Mouse (Mus musculus): ENCODE measurements around the gene Ankrd23. TPM values are rescaled to one million over a fixed set of nuclear protein-coding genes. Genes with fewer than 3 reads are reported as not detected.
A peak's percentile ranks its signal among the peaks of the same experiment; 100 is the strongest.
"Not testable (repeated sequence)": the region's sequence is repeated elsewhere in the genome, so short reads cannot be mapped to it uniquely, and the experiment has no call there.

Ankrd23 gene
- 16.7 and 19.0 TPM in 2 replicates for polyA plus RNA-seq (2016; fragmentation: Nextera tagmentation; extraction: Ambion mirVana)

DNA sequence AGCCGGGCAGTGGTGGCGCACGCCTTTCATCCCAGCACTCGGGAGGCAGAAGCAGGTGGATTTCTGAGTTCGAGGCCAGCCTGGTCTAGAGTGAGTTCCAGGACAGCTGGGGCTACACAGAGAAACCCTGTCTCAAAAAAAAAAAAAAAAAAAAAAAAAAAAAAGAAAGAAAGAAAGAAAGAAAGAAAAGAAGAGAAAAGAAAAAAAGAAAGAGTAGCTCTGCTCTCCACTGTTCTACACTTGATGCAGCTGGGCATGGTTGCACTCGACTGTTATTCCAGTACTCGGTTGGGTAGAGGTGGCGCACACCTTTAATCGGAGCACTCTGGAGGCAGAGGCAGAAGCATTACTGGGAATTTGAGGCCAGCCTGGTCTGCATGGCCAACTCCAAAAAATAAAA is at the start of gene Ankrd23:
Ankrd23 (minus strand) TSS at position 101 of the 400 bp plus-strand sequence.
- H3K9me3 ChIP-seq; DNase-seq (ENCODE audit: low spot score); H3K4me3 ChIP-seq; H3K27me3 ChIP-seq (ENCODE audit: insufficient read depth, poor library complexity, severe bottlenecking): not testable (repeated sequence)
- Histone ChIP-seq H3K36me3 (peaks cover 33% of the 10 kb centered on the region), H3K4me1 (peaks cover 59% of the 10 kb centered on the region), H3K27ac (peak within 1 kb of the TSS; percentile 37)
- 83% methylated on average over 9 of the region's 9 CpGs for WGBS

DNA sequence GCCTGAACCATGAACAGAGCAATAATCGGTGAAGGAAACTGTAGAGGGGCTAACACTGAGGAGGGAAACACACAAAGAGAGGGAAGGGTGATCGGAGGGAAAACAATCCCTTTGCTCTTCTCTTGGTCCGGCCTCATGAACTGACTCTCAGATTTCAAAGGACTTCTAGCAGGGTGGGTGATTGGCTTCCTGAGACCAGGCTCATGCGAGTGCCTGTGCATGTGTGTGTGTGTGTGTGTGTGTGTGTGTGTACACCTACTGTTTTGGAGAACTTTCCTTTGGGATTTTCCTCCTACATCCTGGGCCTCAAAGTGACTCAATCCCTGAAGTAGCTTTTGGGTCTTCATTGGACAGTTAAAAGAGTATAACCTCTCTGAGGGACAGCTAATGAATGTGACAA is 49.6 kb upstream of the Ankrd23 start:
- Histone ChIP-seq H3K36me3 (no peaks in the 10 kb centered on the region), H3K9me3 (no peaks in the 10 kb centered on the region), H3K4me3 (no peak overlapping the region), H3K4me1 (peaks cover 89% of the 10 kb centered on the region), H3K27me3 (ENCODE audit: insufficient read depth, poor library complexity, severe bottlenecking) (no peaks in the 10 kb centered on the region), H3K27ac (peak overlapping the region; percentile 70)
- DNase-seq (ENCODE audit: low spot score): no peak
- 43% methylated on average over 4 of the region's 4 CpGs for WGBS

DNA sequence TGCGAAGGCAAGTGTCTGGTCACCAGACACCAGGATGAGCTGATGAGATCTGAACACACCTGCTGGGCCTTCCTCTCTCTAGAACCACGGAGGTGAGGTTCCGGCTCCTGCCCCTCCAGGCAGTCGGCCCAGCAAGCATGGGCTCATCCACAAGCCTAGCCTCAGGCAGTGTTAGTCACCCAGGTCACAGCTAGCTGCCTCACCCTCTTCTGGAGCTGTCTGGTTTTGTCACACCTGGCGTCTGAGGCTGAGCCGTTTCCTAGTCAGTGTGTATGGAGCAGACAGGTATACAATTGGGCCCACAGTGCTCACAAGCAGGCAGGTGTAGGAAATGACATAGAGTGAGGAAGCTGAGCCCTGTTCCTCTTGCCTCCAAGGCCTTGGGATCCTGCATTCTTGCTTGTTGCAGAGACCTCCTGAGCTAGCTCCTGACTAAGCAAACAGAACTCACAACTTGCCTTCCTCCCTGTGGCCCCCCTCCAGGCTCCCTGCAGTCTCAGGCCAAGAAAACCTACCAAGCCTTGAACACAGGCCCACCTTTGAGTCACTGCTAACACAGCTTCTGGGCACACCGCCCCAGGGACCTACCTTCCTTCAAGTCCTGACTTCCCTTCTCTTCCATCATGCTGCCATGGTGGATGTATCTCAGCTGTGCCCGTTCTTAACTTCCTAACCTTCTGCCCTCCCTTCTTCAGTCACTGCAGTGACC is 46.9 kb upstream of the Ankrd23 start:
- Histone ChIP-seq H3K27ac (peak overlapping the region; percentile 92; the same call in 1 of the 2 replicates), H3K4me1 (peaks cover 88% of the 10 kb centered on the region), H3K36me3 (no peaks in the 10 kb centered on the region), H3K9me3 (no peaks in the 10 kb centered on the region), H3K27me3 (ENCODE audit: insufficient read depth, poor library complexity, severe bottlenecking) (no peaks in the 10 kb centered on the region), H3K4me3 (no peak overlapping the region)
- 71% methylated on average over 8 of the region's 8 CpGs for WGBS
- DNase-seq (ENCODE audit: low spot score): no peak

DNA sequence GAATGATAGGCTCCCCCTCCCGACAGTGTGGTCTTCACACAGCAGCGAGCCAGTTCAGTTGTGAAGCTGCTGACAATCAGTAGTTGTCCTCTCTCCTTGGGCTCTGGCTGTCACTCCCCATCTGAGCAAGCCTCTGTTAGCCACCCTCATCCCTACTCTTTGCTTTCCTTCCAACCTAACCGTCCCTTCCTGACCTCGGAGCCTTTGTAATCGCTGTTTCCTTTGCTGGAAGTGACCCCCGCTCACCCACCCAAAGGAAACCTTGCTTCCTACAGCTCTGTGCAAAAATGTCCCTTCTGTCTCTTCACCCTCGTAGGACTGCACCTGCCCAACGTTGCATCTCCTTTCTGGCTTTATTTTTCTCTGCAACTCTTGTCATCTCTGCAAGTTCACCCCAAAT is 45.5 kb upstream of the Ankrd23 start:
- H3K4me3 ChIP-seq: no peak overlapping the region
- peaks cover 91% of the 10 kb centered on the region for H3K4me1 ChIP-seq
- DNase-seq (ENCODE audit: low spot score): no peak
- H3K9me3 ChIP-seq: no peaks in the 10 kb centered on the region
- H3K27ac ChIP-seq: peak overlapping the region; percentile 92; the same call in 1 of the 2 replicates
- WGBS: 54% methylated on average over 8 of the region's 8 CpGs
- H3K27me3 ChIP-seq (ENCODE audit: insufficient read depth, poor library complexity, severe bottlenecking): no peaks in the 10 kb centered on the region
- no peaks in the 10 kb centered on the region for H3K36me3 ChIP-seq

DNA sequence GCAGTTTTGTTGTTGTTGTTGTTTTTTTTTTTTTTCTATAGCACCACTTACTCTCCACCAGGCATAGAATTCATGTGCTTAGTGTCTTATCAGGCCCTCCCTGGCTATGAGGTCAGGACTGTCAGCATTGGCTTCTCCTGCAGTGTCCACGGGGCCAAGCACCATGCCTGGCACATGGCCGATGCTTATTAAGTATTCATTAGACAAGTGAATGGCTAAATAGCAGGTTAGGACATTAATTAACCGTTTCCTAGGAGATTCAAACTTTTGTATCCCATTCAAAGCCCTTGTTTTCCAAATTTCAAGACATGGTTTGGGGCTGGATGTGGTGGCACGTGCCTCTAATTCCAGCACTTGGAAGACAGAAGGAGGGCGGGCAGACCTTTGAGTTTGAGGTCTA is 44.6 kb upstream of the Ankrd23 start:
- Histone ChIP-seq H3K4me1 (peaks cover 94% of the 10 kb centered on the region), H3K27me3 (ENCODE audit: insufficient read depth, poor library complexity, severe bottlenecking) (no peaks in the 10 kb centered on the region), H3K4me3 (peak overlapping the region; percentile 42; the same call in 1 of the 2 replicates), H3K27ac (peak overlapping the region; percentile 92), H3K9me3 (no peaks in the 10 kb centered on the region), H3K36me3 (no peaks in the 10 kb centered on the region)
- WGBS: 60% methylated on average over 5 of the region's 5 CpGs
- no peak for DNase-seq (ENCODE audit: low spot score)

DNA sequence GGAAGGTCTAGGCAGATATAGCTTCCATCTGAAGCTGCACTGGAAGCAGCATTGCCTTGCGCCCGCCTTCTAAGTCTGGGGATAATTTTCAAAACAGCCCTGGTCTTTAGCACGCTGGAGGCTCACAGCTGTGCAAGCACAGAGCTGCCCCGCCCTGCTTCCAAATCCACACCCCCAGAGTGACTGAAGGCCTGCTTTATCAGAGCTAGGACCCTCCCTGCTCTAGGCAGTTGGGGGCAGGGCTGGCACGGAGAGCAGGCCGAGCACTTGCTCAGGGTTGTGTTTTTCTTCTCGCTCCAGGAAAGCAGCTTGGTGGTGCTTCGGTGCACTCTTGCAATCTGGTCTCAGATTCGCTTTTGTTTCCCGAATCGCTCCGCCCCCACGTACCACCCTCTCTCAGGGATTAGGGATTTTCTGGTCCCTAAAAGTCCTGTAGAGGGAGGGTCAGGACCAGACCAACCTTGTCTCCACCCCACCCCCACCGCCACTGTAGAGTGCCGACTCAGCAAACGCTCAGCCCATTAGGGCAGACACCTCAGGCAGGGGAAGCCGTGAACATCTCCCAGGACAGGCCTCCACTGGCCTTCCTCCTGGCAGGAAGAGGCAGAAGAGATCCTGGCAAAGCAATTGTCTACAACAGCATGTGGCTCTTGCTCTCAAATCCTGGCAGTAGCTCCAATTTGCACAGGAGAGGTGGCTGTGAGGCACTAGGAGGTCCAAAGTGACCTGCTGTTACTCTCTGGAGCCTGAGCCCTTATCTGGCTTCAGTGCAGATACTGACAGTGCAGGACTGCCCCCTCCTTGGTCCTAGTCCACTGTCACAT is 43.9 kb upstream of the Ankrd23 start:
- Histone ChIP-seq H3K4me3 (peak overlapping the region; percentile 42), H3K36me3 (no peaks in the 10 kb centered on the region), H3K4me1 (peaks cover 94% of the 10 kb centered on the region), H3K27me3 (ENCODE audit: insufficient read depth, poor library complexity, severe bottlenecking) (no peaks in the 10 kb centered on the region), H3K9me3 (no peaks in the 10 kb centered on the region), H3K27ac (peak overlapping the region; percentile 92)
- DNase-seq (ENCODE audit: low spot score): peak; percentile 91
- WGBS: 1% methylated on average over 17 of the region's 17 CpGs

DNA sequence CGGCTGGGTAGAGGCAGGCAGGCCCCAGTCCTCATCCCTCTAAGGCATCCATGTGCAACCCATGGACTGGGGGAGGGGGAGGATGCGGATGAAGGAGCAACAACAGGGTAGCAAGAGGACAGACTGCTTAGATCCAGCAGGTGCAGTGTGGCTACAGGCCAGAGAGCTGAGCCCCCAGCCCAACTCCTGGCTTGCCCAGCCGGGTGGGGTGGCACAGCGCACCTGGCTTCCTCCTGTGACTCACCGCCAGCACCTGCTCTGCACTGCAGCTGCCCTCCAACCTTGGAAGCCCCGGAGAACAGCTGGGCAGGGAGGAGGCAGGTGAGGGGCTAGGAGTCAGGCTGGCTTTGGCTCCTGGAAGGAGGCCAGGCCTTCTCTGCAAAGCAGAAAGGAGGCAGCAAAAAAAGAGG is 43.3 kb upstream of the Ankrd23 start:
- Histone ChIP-seq H3K27ac (peak overlapping the region; percentile 92), H3K9me3 (no peaks in the 10 kb centered on the region), H3K4me1 (peaks cover 94% of the 10 kb centered on the region), H3K27me3 (ENCODE audit: insufficient read depth, poor library complexity, severe bottlenecking) (no peaks in the 10 kb centered on the region), H3K36me3 (no peaks in the 10 kb centered on the region), H3K4me3 (peak overlapping the region; percentile 42)
- 36% methylated on average over 6 of the region's 6 CpGs for WGBS
- no peak for DNase-seq (ENCODE audit: low spot score)

DNA sequence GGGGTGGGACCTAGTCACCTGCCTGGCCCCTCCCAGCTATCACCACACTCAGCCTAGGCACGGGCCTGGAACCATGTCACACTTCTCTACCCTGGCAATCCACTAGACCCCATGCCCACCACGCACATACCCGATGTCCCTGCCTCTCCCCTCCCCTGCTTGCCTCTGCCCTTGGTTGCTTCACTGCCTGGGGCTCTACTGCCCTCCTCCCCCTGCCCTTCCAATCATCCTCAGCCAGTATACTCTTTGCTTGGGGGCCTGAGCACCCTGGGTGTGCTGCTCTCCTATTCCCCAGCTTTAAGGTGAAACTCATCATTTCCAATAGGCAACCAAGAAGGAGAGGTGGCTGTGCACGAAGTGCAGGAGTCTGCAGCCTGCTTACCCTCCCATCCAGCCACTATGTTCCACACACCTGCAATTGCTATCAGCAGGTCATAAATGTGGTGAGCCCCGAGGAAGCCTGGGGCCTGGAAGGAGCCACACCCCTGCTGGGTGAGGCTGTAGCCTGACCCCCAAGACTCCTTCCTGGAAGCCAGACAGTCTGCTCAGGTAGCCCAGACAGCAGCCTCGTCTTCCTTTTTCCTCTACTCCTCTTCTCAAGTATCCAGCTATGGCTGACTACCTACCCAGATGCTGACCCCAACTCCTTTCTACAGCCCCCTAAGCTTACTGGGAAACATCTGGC is 40.5 kb upstream of the Ankrd23 start:
- Histone ChIP-seq H3K4me1 (peaks cover 83% of the 10 kb centered on the region), H3K27me3 (ENCODE audit: insufficient read depth, poor library complexity, severe bottlenecking) (no peaks in the 10 kb centered on the region), H3K4me3 (no peak overlapping the region), H3K36me3 (no peaks in the 10 kb centered on the region), H3K27ac (peak overlapping the region; percentile 44; the same call in 1 of the 2 replicates), H3K9me3 (no peaks in the 10 kb centered on the region)
- WGBS: 50% methylated on average over 6 of the region's 6 CpGs
- no peak for DNase-seq (ENCODE audit: low spot score)

DNA sequence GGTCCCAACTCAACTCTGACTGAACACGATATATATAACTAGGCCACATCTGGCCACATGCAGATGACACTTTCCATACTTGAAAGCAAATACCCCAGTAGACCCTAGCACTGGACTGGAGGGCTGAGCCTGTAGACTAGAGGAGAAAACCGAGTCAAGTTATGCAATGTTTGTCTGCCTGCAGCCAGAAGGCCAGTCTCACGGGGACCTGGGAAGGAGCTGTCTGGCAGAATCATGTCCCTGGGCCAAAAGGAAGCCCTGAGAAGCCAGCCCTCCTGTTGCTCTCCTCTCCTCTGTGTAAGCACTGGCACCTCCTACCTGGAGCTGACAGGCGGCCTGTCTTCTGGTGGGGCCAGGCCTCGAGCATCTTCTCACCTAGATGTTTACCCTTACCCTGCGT is 38.7 kb upstream of the Ankrd23 start:
- Histone ChIP-seq H3K4me1 (peaks cover 82% of the 10 kb centered on the region), H3K27ac (0 out of 2 replicates have a peak overlapping the region, but pooled peaks have one; percentile 53), H3K27me3 (ENCODE audit: insufficient read depth, poor library complexity, severe bottlenecking) (no peaks in the 10 kb centered on the region), H3K36me3 (no peaks in the 10 kb centered on the region), H3K4me3 (no peak overlapping the region), H3K9me3 (no peaks in the 10 kb centered on the region)
- no peak for DNase-seq (ENCODE audit: low spot score)
- 53% methylated on average over 6 of the region's 6 CpGs for WGBS

DNA sequence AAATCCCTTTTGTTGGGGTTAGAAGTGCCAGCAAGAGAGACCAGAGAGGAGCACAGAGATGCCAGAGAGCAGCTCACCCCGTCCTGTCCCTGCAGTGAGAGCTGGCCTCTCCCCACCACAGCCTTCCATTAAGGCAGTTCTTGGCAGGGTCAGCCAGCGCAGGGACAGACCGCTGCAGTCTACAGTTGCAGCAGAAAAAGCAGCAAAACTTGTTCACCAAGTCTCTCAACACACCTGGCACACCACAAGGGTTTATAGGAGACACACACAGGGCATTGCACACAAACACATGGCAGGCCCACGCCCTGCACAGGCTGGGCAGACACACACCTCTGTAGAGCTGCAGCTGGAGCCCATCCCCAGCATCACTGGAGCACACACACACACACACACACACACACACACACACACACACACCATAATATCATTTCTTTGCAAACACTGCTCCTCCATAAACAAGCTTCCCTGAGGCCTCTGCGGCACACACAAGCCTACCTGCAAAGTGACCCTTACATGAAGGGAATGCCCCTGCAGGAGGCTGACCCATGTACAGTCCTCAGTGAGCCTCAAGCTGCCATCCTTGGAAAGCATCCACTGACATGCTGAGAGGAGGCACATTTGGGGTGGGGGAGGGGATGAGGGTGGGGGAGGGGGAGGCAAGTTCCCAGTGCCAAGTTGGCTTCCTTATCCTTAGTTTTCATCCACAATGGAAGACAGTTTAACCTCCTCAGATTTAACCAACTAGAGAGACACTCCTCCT is 37.7 kb upstream of the Ankrd23 start:
- H3K27ac ChIP-seq: peak overlapping the region; percentile 12; the same call in 1 of the 2 replicates
- no peaks in the 10 kb centered on the region for H3K27me3 ChIP-seq (ENCODE audit: insufficient read depth, poor library complexity, severe bottlenecking)
- H3K9me3 ChIP-seq: no peaks in the 10 kb centered on the region
- 80% methylated on average over 5 of the region's 5 CpGs for WGBS
- H3K36me3 ChIP-seq: no peaks in the 10 kb centered on the region
- peaks cover 82% of the 10 kb centered on the region for H3K4me1 ChIP-seq
- DNase-seq (ENCODE audit: low spot score): no peak
- no peak overlapping the region for H3K4me3 ChIP-seq

DNA sequence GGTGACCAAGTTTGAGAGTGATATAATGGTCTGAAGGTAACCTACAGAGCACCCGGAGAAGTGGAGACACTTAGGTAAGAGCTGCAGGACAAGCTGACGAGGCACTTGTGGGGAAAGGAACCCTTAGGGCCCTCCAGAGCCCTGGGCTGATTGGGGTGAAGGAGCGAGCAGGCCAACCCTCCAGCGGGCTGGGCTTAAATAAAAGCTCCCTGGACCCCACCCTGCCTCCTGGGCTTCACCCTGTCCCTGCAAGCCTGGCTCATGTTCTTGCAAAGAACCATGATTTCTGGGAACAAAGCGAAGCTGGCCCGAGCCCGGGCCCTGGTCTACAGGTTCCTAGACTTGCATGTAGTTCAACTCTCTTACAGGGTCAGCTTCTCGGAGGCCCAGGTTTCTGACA is 36.8 kb upstream of the Ankrd23 start:
- H3K36me3 ChIP-seq: no peaks in the 10 kb centered on the region
- H3K27me3 ChIP-seq (ENCODE audit: insufficient read depth, poor library complexity, severe bottlenecking): no peaks in the 10 kb centered on the region
- H3K27ac ChIP-seq: no peak overlapping the region; the same call in 1 of the 2 replicates
- no peak for DNase-seq (ENCODE audit: low spot score)
- peaks cover 80% of the 10 kb centered on the region for H3K4me1 ChIP-seq
- no peaks in the 10 kb centered on the region for H3K9me3 ChIP-seq
- no peak overlapping the region for H3K4me3 ChIP-seq
- 86% methylated on average over 8 of the region's 8 CpGs for WGBS

DNA sequence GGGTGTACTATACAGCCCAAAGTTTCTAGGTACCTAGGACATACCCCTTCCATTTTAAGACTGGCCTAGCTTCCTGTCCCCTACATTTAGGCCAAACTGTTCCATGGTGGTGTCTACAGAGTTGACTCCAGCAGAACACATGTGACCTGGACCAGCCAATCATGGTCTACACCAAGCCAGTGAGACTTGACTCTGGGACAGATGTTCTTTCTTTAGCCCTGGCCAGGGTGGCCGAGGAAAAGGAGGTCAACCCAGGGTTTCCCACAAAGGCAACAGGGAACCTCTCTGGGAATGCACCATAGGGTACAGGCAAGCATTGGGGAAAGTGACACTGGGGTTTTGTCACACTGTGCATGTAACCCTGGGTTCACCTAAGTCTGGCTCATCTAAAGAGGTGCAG is 36.0 kb upstream of the Ankrd23 start:
- H3K4me1 ChIP-seq: peaks cover 80% of the 10 kb centered on the region
- DNase-seq (ENCODE audit: low spot score): no peak
- no peaks in the 10 kb centered on the region for H3K9me3 ChIP-seq
- WGBS: 63% methylated on average over 1 of the region's 1 CpGs
- H3K4me3 ChIP-seq: no peak overlapping the region
- no peaks in the 10 kb centered on the region for H3K27me3 ChIP-seq (ENCODE audit: insufficient read depth, poor library complexity, severe bottlenecking)
- no peaks in the 10 kb centered on the region for H3K36me3 ChIP-seq
- H3K27ac ChIP-seq: 0 out of 2 replicates have a peak overlapping the region, but pooled peaks have one; percentile 17

Data from heart, embryonic 10.5 days (tissue).